Mouse (Mus musculus) forelimb bud, embryonic 11.5 days (tissue): ENCODE data around the gene Naxe.

ENCODE experiments used
- DNase-seq: peaks from one replicate; pipeline ENCODE4 v3.0.0-alpha.2; 2012; ENCODE audit warnings: low read depth, low spot score

Gene Naxe

DNA sequence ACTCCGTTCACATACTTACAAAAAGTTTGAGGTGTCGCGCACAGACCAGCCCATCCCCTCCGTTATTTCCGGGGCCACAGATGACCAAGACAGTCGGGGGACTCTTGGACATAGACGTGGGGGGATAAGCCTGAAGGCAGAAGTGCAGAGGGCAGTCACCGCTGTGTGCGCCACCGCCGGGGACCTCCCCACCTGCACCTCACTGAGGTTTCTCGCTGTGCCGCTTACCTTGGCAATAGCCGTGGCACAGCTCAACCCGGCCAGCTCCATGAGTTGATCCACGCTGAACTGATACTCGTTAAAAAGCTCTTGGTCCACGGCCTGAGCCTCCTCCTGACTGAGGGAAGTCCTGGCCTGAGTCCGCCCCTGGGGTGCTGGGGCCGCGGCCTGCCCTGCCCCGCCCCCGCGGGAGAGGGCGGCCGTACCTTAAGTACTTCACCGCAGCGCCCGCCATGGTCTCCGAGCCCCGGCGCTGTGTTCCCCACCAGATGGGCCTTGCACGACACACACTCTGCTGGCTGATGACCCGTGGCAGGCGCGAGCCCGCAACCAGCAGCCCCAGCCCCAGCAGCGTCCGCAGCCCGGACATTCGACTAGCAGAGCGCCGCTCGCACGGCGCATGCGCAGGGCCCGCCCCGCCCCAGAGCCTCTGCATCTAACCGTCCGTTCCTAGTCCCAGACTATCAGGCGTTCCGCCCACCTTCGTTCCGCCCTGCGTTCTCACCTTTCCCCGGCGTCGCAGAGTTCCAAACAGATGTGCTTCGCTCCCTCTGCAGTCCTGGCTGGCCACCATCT, at the start of gene Naxe:
Naxe (minus strand) TSS at position 594 of the 795 bp plus-strand sequence.
- peak; percentile 94 for DNase-seq

DNA sequence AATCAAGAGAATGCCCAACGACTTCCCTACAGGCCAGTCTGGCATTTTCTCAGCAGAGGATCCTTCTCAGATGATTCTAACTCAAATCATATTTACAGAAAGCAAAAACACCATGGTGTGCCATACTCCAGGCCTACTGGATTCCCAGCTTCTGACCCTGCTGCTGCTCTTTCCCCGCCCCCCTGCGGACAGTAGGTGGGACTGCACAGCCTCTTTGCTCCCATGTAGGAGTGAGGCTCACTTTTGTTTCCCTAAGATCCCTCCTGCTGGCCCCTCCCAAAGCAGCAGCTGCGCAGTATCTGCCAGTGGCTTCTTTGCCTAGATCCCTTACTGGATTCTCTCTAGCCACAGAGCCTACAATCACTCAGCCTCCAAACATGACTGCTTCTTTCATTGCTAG, 47.8 kb upstream of the Naxe start:
- DNase-seq, result no peak

DNA sequence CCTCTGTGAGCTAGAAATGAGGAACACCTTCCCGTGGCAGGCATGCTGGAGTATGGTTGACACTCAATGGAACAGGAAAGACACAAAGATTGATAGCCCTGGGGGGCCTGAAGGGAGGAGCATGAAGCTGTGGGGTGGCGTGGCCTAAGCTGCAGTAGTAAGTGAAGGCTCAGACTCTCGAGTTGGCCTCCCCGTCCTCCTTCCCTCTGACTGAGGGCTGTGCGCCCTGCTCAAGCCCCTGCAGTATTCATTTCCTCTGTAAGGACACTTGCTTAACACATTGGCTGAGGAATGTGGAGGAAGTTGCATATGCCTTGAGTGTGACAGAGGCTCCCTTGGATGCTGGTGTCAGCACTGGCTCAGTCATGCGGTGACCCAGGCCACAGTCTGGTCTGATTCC, 44.3 kb upstream of the Naxe start:
- no peak for DNase-seq

DNA sequence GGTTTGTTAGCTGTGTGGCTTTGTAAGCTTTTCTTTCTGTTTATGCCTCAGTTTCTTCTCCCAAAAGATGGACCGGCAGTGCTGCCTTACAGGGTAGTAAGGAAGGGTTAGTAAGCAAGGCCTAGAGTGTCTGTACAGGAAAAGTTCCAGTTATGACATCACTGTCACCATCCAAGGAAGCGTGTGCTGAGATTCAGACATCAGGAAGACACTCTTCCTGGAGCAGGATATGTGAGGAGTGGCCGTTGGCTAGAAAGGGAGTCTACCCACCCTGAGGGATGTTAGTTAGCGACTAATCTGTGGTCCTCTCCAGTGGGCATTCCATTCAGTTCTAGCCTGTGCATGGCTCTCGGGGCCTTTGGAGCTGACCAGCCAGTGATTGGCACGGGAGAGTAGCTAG, 43.9 kb upstream of the Naxe start:
- DNase-seq, result no peak

DNA sequence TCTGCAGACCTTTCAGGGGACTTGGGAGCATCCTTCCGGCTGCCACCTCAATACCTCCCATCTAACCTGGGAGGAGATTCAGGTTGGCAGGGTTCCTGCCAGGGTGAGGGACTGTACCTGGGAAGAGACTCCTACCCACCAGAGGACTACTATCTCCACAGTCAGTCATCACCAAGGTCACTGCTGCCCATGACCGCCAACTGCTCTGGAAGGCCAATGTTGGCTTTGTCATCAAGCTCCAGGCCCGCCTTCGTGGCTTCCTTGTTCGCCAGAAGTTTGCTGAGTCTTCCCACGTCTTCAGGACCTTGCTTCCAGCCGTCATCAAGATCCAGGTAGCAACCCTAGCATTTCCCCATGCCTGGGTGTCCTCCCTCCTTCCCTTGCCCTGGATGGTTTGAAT, 43.4 kb upstream of the Naxe start:
- DNase-seq, result no peak

DNA sequence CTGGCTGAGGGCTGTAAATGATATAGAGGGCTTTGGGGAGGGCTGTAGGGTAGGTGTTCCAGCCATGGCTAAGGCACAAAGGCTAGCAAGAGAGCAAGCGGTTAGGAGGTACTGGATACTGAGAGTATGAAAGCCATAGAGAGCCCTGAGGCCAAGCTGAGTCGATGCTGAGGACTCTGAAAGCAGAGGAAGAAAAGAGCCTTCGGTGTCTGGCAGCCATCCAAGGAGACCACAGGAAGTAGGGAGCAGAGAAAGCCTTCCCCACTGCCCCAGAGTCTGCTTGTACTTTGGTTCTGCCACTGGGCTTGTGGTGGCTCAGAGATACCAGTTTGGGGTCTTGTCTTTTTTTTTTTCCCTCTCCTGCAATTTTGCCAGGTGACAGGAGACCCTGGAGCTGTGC, 42.0 kb upstream of the Naxe start:
- DNase-seq, result no peak

DNA sequence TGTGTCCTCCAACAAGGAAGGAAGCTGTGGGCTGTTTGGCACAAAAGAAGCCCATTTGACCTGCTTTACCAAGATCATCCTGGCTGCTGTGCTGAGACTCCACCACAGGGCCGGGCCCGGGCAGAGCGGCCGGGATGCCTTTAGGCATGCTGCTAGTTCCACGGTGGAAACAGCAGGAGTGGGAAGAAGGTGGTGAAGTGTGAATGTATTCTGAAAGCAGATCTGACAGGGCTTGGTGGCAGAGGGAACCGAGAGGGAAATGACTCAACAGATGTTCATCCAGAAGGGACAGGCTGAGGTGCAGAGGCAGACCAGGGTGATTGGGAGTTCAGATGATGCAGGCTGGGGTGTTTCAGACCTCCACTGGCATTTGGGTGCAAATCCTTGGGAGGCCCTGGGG, 39.4 kb upstream of the Naxe start:
- DNase-seq, result no peak

DNA sequence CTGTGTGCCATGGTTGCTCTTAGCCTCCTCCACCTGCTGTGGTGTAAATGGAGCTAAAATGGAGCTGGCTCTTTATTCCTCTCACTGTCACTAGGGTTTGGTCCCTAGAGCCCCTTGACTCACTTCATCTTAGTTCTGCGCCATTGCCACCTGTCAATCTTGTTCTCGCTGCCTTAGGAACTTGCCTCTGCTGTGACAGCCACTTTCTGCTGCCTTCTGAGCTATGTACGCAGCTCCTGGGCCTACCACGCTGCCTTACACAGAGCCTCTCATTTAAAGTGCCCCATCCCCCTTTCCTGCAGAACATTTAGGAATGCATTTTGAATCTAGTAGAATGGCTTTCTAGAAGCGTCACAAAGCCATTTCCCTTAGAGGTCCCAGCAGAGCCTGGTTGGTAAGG, 35.8 kb upstream of the Naxe start:
- no peak for DNase-seq

DNA sequence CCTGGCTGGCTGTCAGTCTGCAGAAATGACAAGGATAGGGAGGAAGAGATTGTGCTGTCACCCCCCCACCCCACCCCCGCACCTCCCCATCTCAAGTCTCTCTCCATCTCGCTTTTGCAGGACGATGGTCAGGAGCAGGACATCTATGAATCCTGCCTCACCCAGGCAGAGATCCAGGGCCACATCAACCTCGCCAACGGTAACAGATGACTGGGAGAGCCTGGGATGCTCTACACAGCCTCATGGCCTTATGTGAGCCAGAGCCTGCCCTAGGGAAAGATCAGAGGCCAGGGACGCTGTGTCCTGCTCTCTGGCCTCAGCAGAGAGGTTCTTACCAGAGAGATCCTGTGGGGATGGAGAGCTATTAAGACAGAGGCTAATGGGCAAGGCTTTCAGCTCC, 32.3 kb upstream of the Naxe start:
- DNase-seq, result no peak

DNA sequence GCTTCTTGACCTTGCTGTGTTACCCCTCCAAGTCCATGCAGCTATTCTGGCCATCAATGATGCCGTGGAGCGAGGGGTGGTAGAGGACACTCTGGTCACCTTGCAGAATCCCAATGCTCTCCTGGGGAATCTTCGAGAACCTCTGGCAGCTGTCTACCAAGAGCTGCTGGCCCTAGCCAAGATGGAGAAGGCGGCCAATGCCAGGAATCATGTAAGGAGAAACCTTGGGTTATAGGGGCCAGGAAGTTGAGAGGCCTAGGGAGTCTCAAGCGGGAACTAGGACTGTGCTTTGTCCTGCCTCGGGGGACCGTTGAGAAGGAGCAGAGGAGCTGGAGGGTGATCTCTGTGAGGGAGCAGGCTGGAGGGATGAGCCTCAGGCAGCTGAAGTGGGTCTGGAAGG, 31.8 kb upstream of the Naxe start:
- DNase-seq, result no peak

DNA sequence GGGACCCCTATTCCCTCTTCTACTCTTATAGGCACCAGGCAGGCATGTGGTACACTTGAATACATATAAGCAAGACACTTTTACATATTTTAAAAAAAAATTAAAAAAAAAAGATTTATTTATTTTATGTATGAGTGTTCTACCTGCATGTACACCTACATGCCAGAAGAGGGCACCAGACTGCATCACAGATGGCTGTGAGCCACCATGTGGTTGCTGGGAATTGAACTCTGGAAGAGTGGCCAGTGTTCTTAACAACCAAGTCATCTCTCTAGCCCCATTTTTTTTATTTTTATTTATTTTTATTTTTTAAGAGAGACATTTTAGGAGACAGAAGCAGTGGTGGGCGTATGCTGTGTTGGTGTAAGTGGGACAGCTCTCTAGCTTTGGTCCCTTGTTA, 29.4 kb upstream of the Naxe start:
- peak; percentile 23 for DNase-seq

DNA sequence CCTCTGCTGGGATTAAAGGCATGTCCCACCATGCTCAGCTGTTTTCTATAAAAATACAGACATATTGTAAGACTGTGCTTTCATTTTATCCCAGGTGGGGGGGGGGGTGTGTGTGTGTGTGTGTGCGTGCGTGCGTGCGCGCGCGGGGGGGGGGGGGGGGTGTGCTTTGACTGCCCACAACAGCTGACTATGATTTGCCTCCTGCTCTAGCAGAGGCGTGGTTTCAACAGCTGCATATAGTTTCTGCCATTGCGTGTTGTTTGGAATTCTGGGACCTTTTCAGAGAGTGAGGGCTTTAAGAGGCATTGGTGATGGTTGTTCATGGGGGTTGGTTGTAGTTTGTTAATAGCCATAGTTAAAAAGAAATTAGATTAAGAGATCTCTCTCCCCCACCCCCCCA, 27.2 kb upstream of the Naxe start:
- DNase-seq, result no peak

DNA sequence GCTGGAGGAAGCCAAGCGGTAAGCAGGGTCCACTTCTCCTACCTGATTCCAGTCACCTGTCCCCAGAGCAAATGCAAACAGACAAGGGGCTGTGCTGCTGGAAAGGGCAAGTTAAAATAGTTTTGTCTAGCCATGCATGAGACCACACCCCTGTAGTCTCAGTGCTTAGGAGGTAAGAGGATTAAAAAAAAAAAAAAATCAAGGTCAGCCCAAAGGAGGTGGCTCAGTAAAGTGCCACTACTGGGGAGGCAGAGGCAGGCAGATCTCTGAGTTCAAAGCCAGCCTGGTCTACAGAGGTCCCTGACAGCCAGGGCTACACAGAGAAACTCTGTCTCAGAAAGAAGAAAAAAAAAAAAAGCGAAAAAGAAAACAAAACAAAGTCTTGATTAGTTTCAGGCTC, 25.7 kb upstream of the Naxe start:
- no peak for DNase-seq

DNA sequence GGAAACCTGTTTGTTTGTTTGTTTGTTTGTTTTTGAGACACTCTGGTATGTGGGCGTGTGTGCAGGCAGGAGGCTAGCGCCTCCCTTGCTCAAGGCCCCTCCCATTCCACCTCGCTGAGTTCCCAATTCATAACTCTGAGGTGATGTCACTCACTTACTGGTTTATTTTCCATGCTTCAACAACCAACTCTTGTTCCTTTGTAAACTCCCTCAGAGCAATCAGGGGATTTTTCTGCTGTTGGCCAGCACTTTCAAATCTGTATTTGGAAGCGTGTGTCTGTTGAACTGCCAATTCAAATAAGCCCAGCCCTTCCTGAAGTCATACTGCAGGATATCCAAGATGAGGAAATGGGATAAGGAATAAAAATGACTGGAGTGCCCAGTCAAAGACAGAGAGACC, 24.4 kb upstream of the Naxe start:
- no peak for DNase-seq

DNA sequence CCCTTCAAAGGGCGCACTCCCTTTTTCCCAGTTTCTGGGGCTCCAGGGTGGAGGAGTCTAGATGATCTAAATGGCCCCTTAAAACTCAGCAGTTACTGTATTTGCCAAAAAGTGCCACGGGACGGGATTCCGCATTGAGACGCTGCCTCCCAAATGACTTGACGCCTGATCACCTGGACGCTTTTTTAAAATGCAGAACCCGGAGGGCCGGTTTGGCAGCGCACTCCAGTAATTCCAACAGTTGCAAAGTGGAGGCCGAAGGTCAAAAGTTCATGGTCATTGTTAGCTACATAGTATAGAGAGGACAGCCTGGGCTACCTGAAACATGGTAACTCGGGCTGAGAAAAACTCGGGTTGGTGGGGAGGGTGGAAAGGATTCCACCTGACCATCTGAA, 23.9 kb upstream of the Naxe start:
- DNase-seq, result no peak

DNA sequence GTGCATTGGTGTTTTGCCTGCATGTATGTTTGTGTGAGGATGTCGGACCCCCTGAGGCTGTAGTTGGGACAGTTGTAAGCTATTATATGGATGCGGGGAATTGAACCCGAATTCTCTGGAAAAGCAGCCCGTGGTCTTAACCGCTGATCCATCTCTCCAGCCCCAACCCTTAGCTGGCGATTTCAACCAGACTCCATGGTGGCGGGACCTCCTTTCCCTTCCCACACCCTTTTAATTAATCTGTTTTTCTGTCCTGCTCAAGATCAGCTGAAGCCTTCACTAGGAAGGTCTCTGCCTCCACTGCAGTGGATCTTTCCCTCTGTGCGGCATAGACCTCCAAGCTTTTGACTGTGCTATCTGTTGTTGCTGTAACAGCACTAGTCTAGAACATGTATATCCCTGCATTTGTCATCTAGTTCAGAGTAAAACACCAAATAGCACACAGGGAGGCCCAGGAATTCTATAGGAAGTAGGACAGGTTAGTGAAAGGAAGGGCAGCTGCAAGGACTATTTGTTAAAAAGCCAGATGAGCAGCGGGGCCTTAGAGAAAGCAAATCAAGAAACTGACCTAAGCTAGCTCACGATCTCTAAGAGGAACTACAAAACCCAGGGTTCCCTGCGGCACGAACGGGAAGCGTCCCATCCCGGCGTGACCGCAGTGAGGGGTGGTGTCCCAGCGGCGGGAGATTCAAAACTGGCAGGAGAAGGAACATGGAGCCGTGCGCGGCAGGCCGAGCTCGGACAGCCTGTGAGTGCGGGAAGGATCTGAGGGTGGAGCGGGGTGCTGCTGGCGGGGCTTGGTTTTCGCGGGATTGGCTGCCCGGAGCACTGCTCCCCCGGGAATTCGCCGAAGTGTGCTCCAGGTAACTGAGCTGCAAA, 23.3 kb upstream of the Naxe start, which contains the start of gene Iqgap3:
Iqgap3 (plus strand) TSS at position 627 of the 879 bp plus-strand sequence.
- peak; percentile 81 for DNase-seq

DNA sequence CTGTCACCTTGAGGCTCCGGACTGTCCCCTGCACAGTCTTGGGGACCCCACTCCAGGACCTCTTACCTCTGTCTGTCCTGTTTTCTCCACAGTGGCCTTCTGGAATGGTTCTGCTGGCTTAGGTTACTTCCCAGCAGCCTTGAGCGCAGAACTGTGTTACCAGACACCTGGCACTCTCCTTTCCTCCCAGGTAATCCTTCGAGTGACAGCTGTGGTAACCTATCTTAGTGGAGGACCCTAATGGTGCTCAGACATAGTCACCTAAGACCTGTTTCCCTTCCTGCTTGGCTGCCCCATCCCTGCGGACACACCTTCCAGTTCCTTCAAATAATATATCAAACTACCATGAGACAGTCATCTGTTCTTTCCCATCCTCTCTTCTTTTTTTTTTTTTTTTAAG, 19.9 kb upstream of the Naxe start, which contains the start of gene Ttc24:
Ttc24 (minus strand) TSS at position 101 of the 400 bp plus-strand sequence.
- DNase-seq, result no peak

DNA sequence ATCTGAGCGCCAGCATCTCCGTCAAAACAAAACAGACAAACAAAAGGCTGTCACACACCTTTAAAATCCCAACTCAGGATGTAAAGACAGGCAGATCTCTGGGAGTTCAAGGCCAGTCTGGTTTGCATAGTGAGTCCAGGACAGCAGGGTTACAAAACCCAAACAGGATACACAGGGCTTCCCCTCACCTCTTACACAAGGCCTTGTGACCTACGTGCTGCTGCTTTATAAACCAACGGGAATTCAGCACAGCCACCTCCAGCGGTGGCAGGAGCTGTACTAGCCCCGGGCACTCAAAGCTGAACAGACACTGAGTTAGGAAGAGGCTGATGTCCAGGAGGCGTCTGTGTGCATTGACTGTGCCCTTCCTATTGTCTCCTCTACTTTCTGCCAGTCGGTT, 19.1 kb upstream of the Naxe start:
- DNase-seq, result no peak

DNA sequence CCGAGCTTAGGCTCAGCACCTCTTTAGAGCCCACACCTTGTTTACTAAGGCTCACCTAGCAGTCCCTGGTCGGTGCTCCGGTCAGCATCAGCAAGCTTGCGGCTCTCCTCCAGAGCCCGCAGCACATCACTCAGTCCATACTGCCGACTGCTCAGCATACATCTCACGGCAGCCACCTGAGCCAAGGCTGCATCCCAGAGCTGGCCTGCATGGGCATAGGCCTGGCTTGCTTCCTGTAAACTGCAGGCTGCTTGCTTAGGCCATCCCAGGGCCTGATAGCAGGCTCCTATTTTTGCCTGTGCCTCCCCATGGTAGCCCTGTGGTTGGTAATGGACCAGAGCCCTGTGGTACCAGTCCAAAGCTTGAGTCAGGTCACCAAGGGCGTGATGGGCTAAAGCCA, 16.5 kb upstream of the Naxe start:
- DNase-seq, result no peak

DNA sequence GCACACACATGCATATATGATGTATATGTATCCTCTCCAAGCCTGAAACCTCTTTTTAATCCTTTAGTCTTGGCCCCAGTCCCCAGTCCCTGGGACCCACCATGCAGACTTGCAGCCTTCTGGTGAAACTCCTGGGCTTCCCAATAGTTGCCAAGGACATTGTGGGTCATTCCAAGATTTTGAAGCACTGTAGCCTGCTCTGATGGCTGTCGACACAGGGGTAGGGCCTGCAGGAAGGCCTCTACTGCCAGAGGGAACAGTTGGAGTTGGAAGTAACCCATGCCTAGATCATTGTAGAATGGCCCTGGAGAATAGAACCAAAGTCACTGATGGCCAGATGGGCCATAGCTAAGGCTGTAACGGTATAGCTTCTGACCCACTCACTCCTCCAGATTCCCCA, 16.1 kb upstream of the Naxe start:
- no peak for DNase-seq

DNA sequence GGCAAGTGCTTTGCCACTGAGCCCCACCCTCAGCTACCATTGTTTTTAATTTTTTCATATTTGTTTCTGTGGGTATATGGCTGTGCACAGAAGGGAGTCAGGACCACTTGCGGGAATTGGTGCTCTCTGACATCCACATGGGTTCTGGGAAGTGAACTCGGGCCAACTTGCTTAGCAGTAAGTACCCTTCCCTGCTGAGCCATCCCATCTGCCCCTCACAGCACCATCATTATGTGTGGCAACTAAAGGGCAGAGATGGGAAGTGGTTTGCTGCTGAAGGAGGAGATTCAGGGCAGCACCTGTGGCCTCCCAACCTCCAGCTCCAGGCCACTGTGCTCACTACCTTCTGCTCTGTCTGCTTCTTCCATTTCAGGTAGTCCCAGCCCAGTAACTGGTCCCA, 15.3 kb upstream of the Naxe start:
- DNase-seq, result no peak

DNA sequence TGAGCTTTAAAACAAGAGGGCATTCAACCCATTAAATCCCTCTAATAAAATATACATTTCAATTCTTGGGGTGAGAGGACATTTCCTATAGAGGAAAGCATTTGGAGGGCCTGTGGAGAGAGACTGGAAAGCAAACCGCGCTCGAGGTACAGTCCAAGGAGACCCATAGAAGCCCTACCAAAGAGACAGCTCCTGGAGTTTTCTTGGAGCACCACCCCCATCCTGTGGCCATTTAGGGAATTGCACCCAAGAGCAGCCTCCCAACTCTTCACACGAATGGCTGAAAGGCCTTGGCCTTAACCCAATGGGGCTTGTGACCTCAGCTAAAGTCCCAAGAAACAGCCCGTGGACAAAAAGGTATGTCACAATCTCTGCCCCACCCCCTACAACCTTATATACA, 13.5 kb upstream of the Naxe start:
- peak; percentile 81 for DNase-seq

DNA sequence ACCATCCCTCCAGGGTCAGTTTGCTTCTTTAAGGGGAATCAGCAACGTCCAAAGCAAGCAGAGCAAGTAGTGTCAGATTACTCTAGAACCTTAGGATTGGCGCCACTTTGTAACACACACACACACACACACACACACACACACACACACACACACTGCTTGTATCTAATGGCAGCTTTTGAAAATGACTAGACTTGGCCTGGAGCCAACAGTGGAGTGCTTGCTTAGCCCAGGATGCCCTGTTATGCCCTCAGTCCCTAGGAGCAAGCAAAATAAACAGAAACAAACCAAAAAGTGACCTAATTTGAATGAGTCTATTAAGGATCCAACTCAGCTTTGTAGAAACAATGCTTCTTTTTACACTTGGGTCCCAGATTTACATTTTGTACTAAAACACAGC, 10.1 kb upstream of the Naxe start:
- no peak for DNase-seq
